Mouse (Mus musculus): ENCODE measurements around the gene Dazap2. TPM values are rescaled to one million over a fixed set of nuclear protein-coding genes. Genes with fewer than 3 reads are reported as not detected.

The Dazap2 gene
- total RNA-seq, 2 experiments from 2014 or later, result 101 to 203 TPM

DNA sequence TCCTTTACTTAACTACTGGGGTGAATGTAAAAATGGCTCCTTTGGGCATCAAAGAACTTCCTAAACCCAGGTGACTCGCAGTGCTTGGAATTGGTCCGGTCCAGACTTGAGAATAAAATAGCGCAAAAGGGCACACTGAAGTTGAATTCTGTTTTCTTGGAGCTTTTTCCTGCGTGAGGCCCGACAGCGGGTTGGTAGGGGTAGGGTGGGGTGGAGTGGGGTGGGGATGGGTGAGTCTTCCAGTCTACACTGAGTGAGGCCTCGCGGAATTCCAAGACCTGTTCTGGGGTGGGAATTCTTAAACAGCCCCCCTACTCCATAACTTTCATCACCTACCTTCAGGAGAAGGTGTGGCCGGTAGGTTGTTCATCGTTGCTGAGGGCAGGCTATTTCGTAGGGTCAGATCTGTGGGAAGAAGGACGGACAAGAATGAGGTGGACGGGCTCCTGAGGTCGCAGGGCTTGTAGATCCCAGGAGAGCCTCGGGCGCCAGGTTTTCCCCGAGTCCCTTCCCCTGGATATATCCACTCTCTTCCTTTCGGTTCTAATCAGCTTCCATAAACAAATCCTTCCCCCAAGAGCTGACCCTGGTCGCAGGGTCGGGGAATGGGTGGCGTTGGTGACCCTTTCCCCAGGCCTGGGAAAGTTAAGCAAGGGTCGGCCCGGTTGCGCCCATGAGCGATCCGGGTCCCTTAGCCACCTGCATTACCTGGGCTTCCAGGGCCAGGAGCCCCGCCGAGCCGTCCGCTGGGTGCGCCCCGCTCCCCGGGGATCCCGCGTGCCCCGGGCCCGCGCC lies 20.9 kb downstream of the Dazap2 start:
- no peak for ATAC-seq (replicated peaks; ENCODE audit: low FRiP score, poor library complexity, severe bottlenecking)

GRCm38 (mm10) chr15:100636700-100637501 lies 21.8 kb downstream of the Dazap2 start, which contains the start of gene Smagp:
Gene Smagp, minus strand, starts transcription at chr15:100636940.
- ATAC-seq (replicated peaks; ENCODE audit: low FRiP score, poor library complexity, severe bottlenecking), result no peak

DNA sequence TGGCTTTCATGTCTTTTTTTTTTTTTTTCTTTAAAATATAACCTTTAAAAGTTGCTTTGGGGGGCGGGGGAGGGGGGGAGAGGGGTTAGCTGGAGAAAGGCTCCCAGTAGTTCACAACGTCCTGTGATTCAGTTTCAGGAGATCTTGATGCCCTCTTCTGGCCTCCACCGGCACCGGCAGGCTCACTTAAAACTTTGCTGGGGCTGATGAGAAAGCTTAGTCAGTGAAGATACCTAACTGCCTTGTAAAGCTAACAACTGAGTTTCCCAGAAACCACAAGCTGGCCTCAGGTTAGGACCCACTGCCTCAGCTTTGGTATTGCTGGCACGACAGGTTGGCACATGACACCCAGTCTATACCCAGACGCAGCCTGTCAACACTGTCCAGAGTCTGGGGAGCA lies 22.5 kb downstream of the Dazap2 start:
- no peak for ATAC-seq (replicated peaks; ENCODE audit: low FRiP score, poor library complexity, severe bottlenecking)

DNA sequence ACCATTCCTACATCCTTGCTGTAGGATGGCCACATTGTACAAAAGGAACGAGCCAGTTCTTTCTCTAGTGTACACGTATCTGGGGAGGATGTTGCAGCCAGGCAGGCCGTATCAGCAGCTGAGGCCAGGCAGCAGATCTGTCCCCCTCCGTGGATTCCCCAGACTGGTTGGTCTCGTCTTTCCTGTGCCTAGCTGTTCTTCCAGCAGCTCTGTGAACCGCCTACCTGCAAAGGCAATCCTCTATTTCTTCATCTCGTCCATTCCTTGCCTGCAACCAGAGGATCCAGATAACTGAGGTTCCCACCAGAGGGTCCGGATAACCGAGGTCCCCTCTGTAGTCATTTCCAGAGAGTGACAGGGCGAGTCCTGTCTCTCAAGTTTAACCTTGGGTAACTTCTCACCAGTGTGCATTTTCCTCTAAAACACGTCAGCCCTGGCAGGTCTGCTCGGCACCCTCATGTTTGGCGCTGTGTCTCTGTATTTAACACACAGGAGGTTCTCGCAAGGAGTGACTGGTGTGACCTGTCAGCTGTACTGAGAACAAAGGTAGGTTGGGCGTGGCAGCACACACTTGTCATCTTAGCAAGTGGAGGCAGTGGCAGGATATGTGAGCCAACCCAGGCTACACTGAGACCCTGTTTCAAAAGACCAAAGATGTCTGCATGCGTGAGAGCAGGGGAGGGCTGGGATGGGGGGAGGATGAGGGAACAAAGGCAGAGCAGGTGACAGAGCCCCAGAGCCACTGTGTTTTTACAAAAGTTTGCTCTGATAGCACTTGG lies 25.0 kb downstream of the Dazap2 start:
- ATAC-seq (replicated peaks; ENCODE audit: low FRiP score, poor library complexity, severe bottlenecking), result no peak

GRCm38 (mm10) chr15:100641226-100641810 lies 26.2 kb downstream of the Dazap2 start:
- ATAC-seq (replicated peaks; ENCODE audit: low FRiP score, poor library complexity, severe bottlenecking), result no peak

DNA sequence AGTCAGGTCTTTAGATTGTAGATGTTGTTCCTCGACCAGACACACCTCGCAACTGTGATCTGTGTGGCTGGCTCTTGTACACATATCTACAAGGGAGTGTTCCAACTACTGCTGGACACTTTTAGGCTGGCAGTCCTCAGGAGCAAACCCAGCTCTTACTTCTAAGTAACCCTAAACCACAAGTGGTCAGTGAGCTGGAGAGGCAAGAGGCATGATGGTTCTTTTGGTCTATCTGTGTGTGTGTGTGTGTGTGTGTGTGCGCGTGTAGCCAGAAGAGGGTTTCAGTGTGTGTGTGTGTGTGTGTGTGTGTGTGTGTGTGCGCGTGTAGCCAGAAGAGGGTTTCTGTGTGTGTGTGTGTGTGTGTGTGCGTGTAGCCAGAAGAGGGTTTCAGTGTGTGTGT lies 27.3 kb downstream of the Dazap2 start:
- ATAC-seq (replicated peaks; ENCODE audit: low FRiP score, poor library complexity, severe bottlenecking), result no peak

- no peak for ATAC-seq (replicated peaks; ENCODE audit: low FRiP score, poor library complexity, severe bottlenecking)
These were observed 31.0 kb downstream of the Dazap2 start for GRCm38 (mm10) chr15:100646161-100646560.

DNA sequence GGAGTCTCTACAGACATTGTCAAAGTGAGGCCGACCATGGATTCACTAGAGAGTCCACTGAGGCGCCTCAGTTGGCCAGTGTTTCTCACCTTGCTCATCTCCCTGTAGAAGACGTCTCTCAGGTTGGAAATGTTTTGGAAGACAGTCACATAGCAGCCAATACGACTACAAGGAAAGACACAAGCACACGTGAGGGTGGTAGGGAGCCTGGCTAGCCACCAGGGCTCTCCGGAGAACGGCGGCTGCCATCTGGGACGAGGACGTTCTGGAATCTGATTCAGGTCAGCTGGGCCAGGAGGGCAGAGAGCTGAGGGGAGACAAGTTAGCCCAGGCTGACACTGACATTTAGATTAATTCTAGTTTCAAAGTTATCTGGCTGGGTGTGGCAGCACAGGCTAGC lies 35.0 kb downstream of the Dazap2 start:
- no peak for ATAC-seq (replicated peaks; ENCODE audit: low FRiP score, poor library complexity, severe bottlenecking)

DNA sequence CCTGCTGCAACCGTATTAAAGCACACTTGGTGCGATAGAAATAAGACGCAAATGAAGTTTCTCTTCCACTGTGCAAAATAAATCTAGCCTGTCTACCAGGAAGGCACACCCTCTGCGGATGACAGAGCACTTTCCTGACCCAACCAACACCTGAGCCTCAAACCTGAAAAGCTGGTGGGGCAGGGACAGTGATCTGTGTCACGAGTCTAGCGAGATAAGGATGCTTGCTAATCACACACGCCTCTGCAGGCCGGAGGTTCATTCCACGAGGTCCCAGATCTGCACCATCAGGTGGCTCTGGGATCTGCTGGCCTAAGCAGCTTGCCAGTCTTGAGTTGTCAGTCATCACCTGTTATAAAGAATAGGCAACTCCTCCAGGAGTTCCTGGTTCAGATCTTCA lies 36.5 kb downstream of the Dazap2 start:
- ATAC-seq (replicated peaks; ENCODE audit: low FRiP score, poor library complexity, severe bottlenecking), result no peak

DNA sequence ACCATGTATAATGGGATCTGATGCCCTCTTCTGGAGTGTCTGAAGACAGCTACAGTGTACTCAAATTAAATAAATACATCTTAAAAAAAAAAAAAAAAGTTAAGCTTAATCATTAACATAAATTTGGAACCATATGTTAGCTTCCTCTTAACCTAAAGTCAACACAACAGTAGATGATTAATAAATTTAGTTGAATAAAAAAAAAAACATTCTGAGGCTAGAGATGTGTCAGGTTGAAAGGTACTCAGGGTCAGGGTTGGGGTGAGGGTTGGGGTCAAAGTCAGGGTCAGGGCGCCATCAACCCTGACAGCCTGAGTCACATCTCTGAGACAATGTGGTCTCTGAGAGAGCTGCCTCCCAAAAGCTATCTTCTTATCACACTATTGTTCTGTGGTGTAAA lies 39.1 kb downstream of the Dazap2 start:
- ATAC-seq (replicated peaks; ENCODE audit: low FRiP score, poor library complexity, severe bottlenecking), result no peak

DNA sequence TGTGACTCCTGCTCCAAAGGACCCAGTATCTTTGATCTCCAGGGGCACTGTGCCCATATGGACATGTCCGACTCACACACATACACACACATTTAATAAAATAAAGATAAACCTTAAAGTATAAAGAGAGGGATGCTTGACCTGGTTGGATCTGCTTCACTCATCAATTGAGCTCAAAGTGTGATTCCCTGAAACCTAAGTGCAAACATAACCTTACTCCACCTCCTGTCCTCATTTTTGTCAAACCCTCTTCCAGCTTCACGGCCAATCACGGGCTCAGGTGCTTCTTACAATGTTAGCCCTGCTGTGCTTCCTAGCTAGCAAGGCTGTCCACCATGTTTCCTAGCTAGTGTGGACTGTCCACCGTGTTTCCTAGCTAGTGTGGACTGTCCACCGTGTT lies 40.1 kb downstream of the Dazap2 start:
- no peak for ATAC-seq (replicated peaks; ENCODE audit: low FRiP score, poor library complexity, severe bottlenecking)

- ATAC-seq (replicated peaks; ENCODE audit: low FRiP score, poor library complexity, severe bottlenecking), result no peak
These were observed 45.2 kb downstream of the Dazap2 start for GRCm38 (mm10) chr15:100660306-100660705.

DNA sequence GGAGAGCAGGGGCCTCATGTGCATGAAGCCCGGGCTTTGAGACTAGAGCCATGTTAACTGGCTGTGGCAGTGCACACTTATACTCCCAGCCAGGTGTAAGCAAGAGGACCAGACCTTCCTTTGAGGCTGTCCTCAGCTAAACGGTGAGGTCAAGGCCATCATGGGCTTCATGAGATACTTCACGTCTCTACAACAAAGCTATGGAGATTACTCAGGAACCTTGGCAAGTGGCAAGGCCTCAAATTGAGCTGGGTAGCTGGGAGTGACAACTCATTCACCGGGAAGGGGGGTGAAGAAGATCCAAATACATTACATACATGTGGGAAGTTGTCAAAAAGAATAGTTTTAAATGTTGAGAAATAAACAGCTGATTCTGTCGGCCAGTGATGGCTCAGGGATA lies 45.7 kb downstream of the Dazap2 start:
- ATAC-seq (replicated peaks; ENCODE audit: low FRiP score, poor library complexity, severe bottlenecking), result no peak

DNA sequence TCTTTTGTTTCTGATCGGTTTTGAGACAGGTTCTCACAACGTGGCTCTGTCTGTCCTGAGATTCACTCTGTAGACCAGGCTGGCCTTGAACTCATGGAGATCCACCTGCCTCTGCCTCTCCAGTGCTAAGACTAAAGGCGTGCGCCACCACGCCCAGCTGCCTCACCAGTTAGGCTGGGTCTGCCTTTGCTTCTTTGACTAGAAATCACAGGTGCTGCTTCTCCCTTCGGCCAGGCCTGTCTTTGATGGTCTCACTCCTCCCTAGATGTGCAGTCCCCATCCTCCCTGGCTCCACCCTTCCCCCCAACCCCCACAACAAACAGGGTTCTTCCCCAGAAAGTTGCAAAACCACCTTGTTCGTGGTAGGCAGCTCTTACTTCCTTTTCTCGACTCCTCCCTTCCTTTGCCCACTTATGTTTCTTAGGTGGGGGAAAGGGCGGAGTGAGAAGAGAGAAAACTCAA lies 49.7 kb downstream of the Dazap2 start:
- ATAC-seq (replicated peaks; ENCODE audit: low FRiP score, poor library complexity, severe bottlenecking), result no peak

GRCm38 (mm10) chr15:100665411-100666218 lies 50.5 kb downstream of the Dazap2 start:
- ATAC-seq (replicated peaks; ENCODE audit: low FRiP score, poor library complexity, severe bottlenecking), result no peak

DNA sequence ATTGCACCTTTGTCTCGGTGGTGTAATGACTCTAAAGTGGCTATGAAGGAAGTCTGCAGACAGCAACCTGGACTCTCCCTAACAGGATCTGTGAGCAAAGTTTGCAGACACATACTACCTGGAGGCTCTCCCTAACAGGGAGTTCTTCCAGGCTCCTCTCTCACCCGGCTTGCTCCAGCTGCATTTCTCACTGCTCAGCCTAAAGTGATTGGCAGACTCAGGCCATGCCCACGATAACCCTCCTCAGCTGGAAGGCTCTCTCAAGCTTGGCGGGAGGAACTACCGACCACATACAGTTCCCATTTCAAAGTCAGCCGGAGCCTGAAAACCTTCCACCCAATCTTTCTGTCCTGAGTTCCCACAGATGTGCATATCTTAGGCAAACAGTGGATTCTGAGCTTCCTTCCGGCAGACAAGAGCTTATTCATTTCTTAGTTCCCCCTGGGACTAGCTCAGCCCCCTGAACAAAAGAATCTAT lies 51.1 kb downstream of the Dazap2 start:
- no peak for ATAC-seq (replicated peaks; ENCODE audit: low FRiP score, poor library complexity, severe bottlenecking)

DNA sequence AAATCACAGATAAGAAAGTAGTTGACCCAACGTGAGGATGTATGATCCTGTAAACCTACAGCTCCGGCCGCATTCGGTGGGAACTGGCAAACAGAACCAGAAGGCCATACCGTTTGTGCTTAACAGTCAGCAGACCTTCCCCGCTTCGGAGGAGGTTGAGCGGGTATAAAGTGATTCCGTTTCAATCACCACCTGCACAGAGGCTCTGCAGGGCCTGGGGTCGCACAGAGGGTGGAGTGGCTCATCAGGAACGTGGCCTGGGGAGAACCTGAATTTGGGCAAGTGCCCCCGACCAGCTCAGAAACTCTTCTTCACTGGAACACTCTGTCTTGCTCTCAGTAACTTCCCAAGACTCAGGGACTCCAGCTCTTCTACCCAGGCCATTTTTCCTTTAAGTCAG lies 51.7 kb downstream of the Dazap2 start:
- no peak for ATAC-seq (replicated peaks; ENCODE audit: low FRiP score, poor library complexity, severe bottlenecking)

GRCm38 (mm10) chr15:100667420-100667819 lies 52.3 kb downstream of the Dazap2 start:
- ATAC-seq (replicated peaks; ENCODE audit: low FRiP score, poor library complexity, severe bottlenecking), result no peak

Measured in erythroid progenitor cell, adult 5-6 weeks (primary cell).